Mouse (Mus musculus): ENCODE results near the gene AI481877. TPM values are rescaled to one million over a fixed set of nuclear protein-coding genes. Genes with fewer than 3 reads are reported as not detected.

The AI481877 gene
- polyA plus RNA-seq, 1 experiment from 2014 or later = not detected

DNA sequence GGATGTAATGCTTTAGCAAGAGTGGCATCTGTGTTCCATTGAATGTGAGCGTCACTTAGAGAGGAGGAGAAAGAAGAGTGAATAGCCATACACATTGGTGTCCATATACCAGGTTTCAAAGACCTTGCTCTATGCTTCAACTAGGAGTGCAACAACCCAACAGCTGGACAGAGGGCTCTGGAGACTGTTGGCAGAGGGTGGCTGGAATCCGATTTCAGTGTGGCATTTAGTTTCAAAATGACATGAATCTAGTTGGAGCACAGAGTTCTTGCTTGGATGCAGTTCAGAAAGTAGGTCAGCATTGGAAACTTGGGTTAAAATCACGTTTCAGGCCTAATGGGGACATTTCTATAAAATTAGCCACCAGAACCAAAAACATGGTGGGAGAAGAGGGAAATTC, 123.6 kb downstream of the AI481877 start:
- Histone ChIP-seq H3K9ac (no peak overlapping the region), H3K36me3 (peaks cover 27% of the 10 kb centered on the region), H3K27me3 (replicated peaks) (no peaks in the 10 kb centered on the region), H3K9me3 (no peaks in the 10 kb centered on the region), H3K4me1 (peaks cover 12% of the 10 kb centered on the region), H3K4me2 (no peak overlapping the region), H3K4me3 (no peak overlapping the region), H3K27ac (replicated peaks) (no peak overlapping the region)
- no peak for ATAC-seq (ENCODE audit: extremely low read depth, insufficient number of reproducible peaks, low FRiP score, low TSS enrichment)
- 85% methylated on average over 3 of the region's 3 CpGs for WGBS

DNA sequence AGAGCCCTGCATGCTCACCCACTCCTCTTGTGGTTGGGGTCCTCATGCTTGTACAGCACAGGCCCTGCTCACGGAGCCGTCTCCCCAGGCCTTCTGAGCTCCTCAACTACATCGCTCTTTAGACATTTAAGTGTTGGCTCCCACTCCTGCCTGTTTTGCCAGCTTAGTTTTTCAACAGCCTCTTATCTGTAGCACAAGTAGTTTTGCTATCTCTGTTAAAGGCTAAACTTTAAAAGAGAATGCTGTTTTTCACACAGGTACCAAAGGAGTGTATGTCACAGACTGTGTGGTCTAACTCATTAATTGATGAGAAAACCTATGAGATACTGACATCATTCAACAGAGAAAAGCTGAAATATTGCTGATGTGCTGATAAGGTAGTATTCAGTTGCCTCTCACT, 127.3 kb downstream of the AI481877 start:
- Histone ChIP-seq H3K36me3 (no peaks in the 10 kb centered on the region), H3K4me2 (no peak overlapping the region), H3K4me3 (no peak overlapping the region), H3K4me1 (peaks cover 38% of the 10 kb centered on the region), H3K9ac (peak overlapping the region; percentile 52; the same call in 1 of the 2 replicates), H3K9me3 (no peaks in the 10 kb centered on the region), H3K27ac (replicated peaks) (no peak overlapping the region), H3K27me3 (replicated peaks) (no peaks in the 10 kb centered on the region)
- ATAC-seq (ENCODE audit: extremely low read depth, insufficient number of reproducible peaks, low FRiP score, low TSS enrichment) = no peak
- WGBS = 28% methylated on average over 3 of the region's 3 CpGs

DNA sequence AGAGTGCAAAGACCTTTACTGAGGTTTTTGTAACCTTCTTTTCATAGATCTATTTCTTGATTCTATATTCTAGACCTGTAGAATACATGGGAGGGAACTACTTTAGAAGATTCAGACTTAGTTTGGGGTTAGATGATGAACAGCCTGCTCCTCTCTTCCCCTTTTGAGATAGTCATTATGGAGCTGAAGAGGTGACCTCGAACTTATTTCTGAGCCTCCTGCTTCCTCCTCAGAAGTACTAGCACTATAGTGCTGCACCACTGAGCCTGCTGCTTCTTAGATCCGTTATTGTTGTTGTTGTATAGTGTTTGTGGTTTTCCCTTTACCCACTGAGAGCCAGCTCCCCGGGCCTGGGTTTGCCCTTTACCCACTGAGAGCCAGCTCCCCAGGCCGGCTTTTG, 129.1 kb downstream of the AI481877 start:
- no peak overlapping the region for H3K4me3 ChIP-seq
- no peak overlapping the region for H3K27ac ChIP-seq (replicated peaks)
- H3K9ac ChIP-seq = no peak overlapping the region
- ATAC-seq (ENCODE audit: extremely low read depth, insufficient number of reproducible peaks, low FRiP score, low TSS enrichment) = no peak
- no peaks in the 10 kb centered on the region for H3K9me3 ChIP-seq
- no peaks in the 10 kb centered on the region for H3K27me3 ChIP-seq (replicated peaks)
- peaks cover 55% of the 10 kb centered on the region for H3K4me1 ChIP-seq
- H3K4me2 ChIP-seq = no peak overlapping the region
- no peaks in the 10 kb centered on the region for H3K36me3 ChIP-seq
- 70% methylated on average over 4 of the region's 4 CpGs for WGBS

GRCm38 (mm10) chr4:59009186-59009585, 129.6 kb downstream of the AI481877 start:
- WGBS = 87% methylated on average over 7 of the region's 7 CpGs
- H3K9ac ChIP-seq = no peak overlapping the region
- H3K4me1 ChIP-seq = peaks cover 60% of the 10 kb centered on the region
- H3K27ac ChIP-seq (replicated peaks) = no peak overlapping the region
- H3K4me3 ChIP-seq = no peak overlapping the region
- no peaks in the 10 kb centered on the region for H3K27me3 ChIP-seq (replicated peaks)
- no peaks in the 10 kb centered on the region for H3K9me3 ChIP-seq
- no peak for ATAC-seq (ENCODE audit: extremely low read depth, insufficient number of reproducible peaks, low FRiP score, low TSS enrichment)
- H3K4me2 ChIP-seq = no peak overlapping the region
- H3K36me3 ChIP-seq = no peaks in the 10 kb centered on the region

DNA sequence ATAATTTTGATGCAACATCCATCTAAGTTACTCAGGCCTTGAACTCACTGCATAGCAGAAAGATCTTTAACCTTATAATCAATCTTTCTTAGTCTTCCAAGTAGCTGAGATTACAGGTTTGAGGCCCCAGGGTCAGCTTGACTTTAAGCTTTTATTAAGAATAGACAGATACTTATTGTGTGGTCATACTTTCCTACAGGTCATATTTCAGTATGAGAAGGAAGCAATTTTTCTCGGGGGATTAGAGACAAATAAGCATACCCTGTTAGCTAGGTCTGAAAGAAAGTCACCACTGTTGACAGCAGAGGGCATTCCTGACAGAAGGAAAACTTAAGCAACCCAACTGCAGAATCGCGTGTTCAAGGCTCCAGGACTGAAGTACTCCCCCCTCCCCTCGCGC, 130.8 kb downstream of the AI481877 start:
- no peak overlapping the region for H3K4me3 ChIP-seq
- no peaks in the 10 kb centered on the region for H3K9me3 ChIP-seq
- no peak overlapping the region for H3K9ac ChIP-seq
- H3K36me3 ChIP-seq = no peaks in the 10 kb centered on the region
- 72% methylated on average over 5 of the region's 5 CpGs for WGBS
- H3K4me2 ChIP-seq = no peak overlapping the region
- peaks cover 65% of the 10 kb centered on the region for H3K4me1 ChIP-seq
- no peak overlapping the region for H3K27ac ChIP-seq (replicated peaks)
- H3K27me3 ChIP-seq (replicated peaks) = no peaks in the 10 kb centered on the region
- no peak for ATAC-seq (ENCODE audit: extremely low read depth, insufficient number of reproducible peaks, low FRiP score, low TSS enrichment)

GRCm38 (mm10) chr4:59007016-59007415, 131.8 kb downstream of the AI481877 start:
- H3K4me2 ChIP-seq = no peak overlapping the region
- no peak overlapping the region for H3K9ac ChIP-seq
- H3K4me3 ChIP-seq = no peak overlapping the region
- H3K27ac ChIP-seq (replicated peaks) = no peak overlapping the region
- no peak for ATAC-seq (ENCODE audit: extremely low read depth, insufficient number of reproducible peaks, low FRiP score, low TSS enrichment)
- no peaks in the 10 kb centered on the region for H3K27me3 ChIP-seq (replicated peaks)
- H3K9me3 ChIP-seq = no peaks in the 10 kb centered on the region
- no peaks in the 10 kb centered on the region for H3K36me3 ChIP-seq
- WGBS = 67% methylated on average over 6 of the region's 6 CpGs
- H3K4me1 ChIP-seq = peaks cover 68% of the 10 kb centered on the region

GRCm38 (mm10) chr4:59006211-59006610, 132.6 kb downstream of the AI481877 start:
- H3K36me3 ChIP-seq = no peaks in the 10 kb centered on the region
- no peak overlapping the region for H3K4me3 ChIP-seq
- H3K9ac ChIP-seq = 0 out of 2 replicates have a peak overlapping the region, but pooled peaks have one; percentile 24
- no peak overlapping the region for H3K27ac ChIP-seq (replicated peaks)
- 53% methylated on average over 8 of the region's 8 CpGs for WGBS
- H3K9me3 ChIP-seq = no peaks in the 10 kb centered on the region
- H3K27me3 ChIP-seq (replicated peaks) = no peaks in the 10 kb centered on the region
- H3K4me2 ChIP-seq = no peak overlapping the region
- no peak for ATAC-seq (ENCODE audit: extremely low read depth, insufficient number of reproducible peaks, low FRiP score, low TSS enrichment)
- H3K4me1 ChIP-seq = peaks cover 62% of the 10 kb centered on the region

GRCm38 (mm10) chr4:59003806-59004200, 135.0 kb downstream of the AI481877 start:
- H3K4me3 ChIP-seq = peak overlapping the region; percentile 98
- WGBS = 12% methylated on average over 7 of the region's 7 CpGs
- H3K27ac ChIP-seq (replicated peaks) = no peak overlapping the region

DNA sequence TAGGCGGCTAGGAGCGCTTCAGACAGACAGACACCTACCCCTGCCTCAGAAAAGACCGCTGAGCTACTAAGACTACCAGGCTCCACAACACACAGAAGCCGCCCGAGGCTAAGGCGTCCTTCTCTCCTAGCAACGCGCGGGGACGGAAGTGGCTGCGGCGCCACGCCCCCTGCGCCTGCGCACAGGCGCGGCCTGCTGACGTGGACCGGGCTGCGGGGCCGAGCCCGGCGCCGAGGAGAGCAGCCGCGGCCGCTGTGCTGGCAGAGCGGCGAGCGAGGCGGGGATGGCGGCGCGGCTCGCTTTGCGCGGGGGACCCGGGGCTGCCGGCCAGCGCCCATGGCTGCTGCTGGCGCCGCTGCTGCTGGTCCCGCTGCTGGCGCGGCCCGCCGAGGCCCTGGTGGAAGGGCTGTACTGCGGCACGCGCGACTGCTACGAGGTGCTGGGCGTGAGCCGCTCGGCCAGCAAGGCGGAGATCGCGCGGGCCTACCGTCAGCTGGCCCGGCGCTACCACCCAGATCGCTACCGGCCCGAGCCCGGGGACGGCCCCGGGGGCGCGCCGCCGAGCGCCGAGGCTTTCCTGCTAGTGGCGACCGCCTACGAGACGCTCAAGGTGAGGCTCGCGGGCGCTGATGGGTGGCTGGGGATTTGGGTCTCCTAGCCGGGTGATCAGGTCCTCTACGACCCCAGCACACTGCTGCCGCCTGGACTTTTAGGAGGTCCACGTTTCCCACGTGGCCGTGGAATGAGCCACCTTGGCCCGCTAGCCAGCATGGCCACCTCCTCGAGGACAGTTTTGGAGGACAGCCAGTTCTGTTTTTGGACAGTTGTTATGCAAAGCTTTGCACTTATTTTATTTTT, 135.6 kb downstream of the AI481877 start, which contains the start of gene Gm20503:
TSS of gene Gm20503 (plus strand) at position 263 of the 858 bp plus-strand sequence.
- Histone ChIP-seq H3K36me3 (no peaks in the 10 kb centered on the region), H3K4me2 (peak within 1 kb of the TSS; percentile 76), H3K27ac (replicated peaks) (peak within 1 kb of the TSS; percentile 88), H3K4me3 (peak within 1 kb of the TSS; percentile 98), H3K27me3 (replicated peaks) (no peaks in the 10 kb centered on the region), H3K4me1 (peaks cover 40% of the 10 kb centered on the region), H3K9me3 (no peaks in the 10 kb centered on the region), H3K9ac (peak within 1 kb of the TSS; percentile 96)
- ATAC-seq (ENCODE audit: extremely low read depth, insufficient number of reproducible peaks, low FRiP score, low TSS enrichment) = peak; percentile 97
- WGBS = under 1% methylated on average over 89 of the region's 89 CpGs

More at GRCm38 (mm10) chr4:59003806-59004200, 135.0 kb downstream of the AI481877 start:
- Histone ChIP-seq H3K9me3 (no peaks in the 10 kb centered on the region), H3K9ac (peak overlapping the region; percentile 96), H3K4me1 (peaks cover 44% of the 10 kb centered on the region), H3K36me3 (no peaks in the 10 kb centered on the region), H3K27me3 (replicated peaks) (no peaks in the 10 kb centered on the region), H3K4me2 (peak overlapping the region; percentile 76)
- ATAC-seq (ENCODE audit: extremely low read depth, insufficient number of reproducible peaks, low FRiP score, low TSS enrichment) = no peak

GRCm38 (mm10) chr4:59000614-59001013, 138.2 kb downstream of the AI481877 start:
- Histone ChIP-seq H3K4me3 (no peak overlapping the region), H3K9me3 (no peaks in the 10 kb centered on the region), H3K36me3 (no peaks in the 10 kb centered on the region), H3K4me2 (no peak overlapping the region), H3K27me3 (replicated peaks) (no peaks in the 10 kb centered on the region), H3K9ac (no peak overlapping the region), H3K4me1 (peaks cover 31% of the 10 kb centered on the region), H3K27ac (replicated peaks) (no peak overlapping the region)
- 0% methylated on average over 2 of the region's 2 CpGs for WGBS
- ATAC-seq (ENCODE audit: extremely low read depth, insufficient number of reproducible peaks, low FRiP score, low TSS enrichment) = no peak

- Histone ChIP-seq H3K4me3 (no peak overlapping the region), H3K4me1 (peaks cover 27% of the 10 kb centered on the region), H3K4me2 (no peak overlapping the region), H3K27me3 (replicated peaks) (no peaks in the 10 kb centered on the region), H3K9me3 (no peaks in the 10 kb centered on the region), H3K9ac (no peak overlapping the region), H3K27ac (replicated peaks) (no peak overlapping the region), H3K36me3 (no peaks in the 10 kb centered on the region)
- ATAC-seq (ENCODE audit: extremely low read depth, insufficient number of reproducible peaks, low FRiP score, low TSS enrichment) = no peak
- WGBS = 17% methylated on average over 2 of the region's 2 CpGs
These were observed 139.1 kb downstream of the AI481877 start for GRCm38 (mm10) chr4:58999686-59000085.

- peaks cover 18% of the 10 kb centered on the region for H3K4me1 ChIP-seq
- ATAC-seq (ENCODE audit: extremely low read depth, insufficient number of reproducible peaks, low FRiP score, low TSS enrichment) = no peak
These were observed 140.1 kb downstream of the AI481877 start for GRCm38 (mm10) chr4:58998688-58999087.

More at GRCm38 (mm10) chr4:58998688-58999087, 140.1 kb downstream of the AI481877 start:
- Histone ChIP-seq H3K9me3 (no peaks in the 10 kb centered on the region), H3K27me3 (replicated peaks) (peaks cover 1% of the 10 kb centered on the region; the same call in 1 of the 2 replicates), H3K36me3 (no peaks in the 10 kb centered on the region), H3K27ac (replicated peaks) (no peak overlapping the region), H3K4me3 (no peak overlapping the region), H3K9ac (no peak overlapping the region), H3K4me2 (no peak overlapping the region)
- 69% methylated on average over 1 of the region's 1 CpGs for WGBS

All from heart, embryonic 13.5 days (tissue).